Mouse (Mus musculus) embryonic fibroblast, embryonic 13.5 days (primary cell): Measurements from ENCODE around the gene Dhx34.

Source experiments
- CTCF ChIP-seq: IDR thresholded peaks from 2 replicates; pipeline ENCODE4 v1.5.1; 2011; ENCODE audit warnings: mild to moderate bottlenecking, control low read depth, low read length, moderate library complexity, borderline replicate concordance; ENCODE audit not compliant: insufficient read depth
- POLR2A ChIP-seq: IDR thresholded peaks from 2 replicates; pipeline ENCODE4 v1.6.1; 2011; ENCODE audit warnings: low read depth, mild to moderate bottlenecking, control low read depth, low read length, moderate library complexity

DNA sequence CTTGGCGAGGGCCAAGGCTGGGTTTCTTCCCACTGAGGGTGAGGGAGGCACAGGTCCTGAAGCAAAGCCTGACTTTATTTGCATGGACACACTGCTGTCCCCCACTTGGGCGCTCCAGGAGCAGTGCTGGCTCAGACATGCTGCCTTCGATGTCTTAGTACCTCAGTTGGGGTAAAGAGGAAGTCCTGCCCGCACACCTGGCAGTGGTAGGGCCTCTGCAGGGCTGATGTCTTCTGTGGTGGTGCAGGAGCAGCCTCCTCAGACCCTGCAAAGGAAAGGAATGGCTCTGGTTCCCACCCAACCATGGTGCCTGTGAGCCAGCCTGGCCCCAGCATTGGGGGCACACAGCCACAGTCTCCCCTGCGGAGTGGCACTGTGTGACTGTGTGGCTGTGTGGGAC, 24.7 kb downstream of the Dhx34 start:
- TF ChIP-seq POLR2A (no peak), CTCF (no peak)
